Mouse (Mus musculus) embryo, embryonic 10 days (tissue): ENCODE measurements around the gene Ecsit.

Experiments
- DNase-seq: peaks from one replicate; pipeline ENCODE4 v3.0.0-alpha.2; 2015; ENCODE audit warnings: low spot score

Ecsit gene

DNA sequence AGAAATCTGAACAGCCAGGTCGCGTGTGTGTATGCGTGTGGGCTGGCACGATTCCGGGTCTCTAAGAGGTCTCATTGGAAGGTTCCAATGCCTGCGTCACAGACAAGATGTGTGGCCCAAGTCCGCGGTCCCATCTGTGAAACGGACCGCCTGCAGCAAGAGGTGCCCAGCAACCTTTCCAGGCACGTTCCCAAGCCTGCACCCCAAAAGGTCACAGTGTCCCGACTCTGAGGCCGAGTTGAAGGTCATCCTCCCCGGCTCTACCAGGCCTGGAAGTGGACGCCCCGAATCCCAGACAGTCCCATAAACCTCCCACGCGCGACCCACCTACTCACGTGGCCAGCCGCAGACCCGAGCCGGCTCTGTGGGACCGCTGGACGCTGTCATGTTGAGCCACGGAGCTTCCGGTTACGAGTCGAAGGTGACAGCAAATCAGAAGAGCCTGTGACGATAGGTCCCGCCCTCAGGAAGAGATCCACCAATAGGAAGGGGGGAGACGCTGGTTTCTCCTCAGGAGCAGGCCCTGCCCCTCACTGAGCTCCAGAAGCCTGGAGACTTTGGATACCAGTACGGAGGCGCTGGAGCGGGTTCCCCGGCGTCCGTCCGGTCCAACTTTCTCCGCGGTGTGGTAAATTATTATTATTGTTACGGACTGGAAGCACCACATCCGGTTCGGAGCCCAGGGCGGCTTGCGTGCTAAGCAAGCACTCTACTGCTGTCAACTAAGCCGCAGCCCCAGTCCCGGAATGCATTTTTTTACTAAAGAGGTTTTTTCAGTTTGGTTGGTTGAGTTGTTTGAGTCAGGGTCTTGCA, at the start of gene Ecsit:
Gene Ecsit (minus strand): TSS at position 417 of the 813 bp plus-strand sequence.
- peak; percentile 97 for DNase-seq

DNA sequence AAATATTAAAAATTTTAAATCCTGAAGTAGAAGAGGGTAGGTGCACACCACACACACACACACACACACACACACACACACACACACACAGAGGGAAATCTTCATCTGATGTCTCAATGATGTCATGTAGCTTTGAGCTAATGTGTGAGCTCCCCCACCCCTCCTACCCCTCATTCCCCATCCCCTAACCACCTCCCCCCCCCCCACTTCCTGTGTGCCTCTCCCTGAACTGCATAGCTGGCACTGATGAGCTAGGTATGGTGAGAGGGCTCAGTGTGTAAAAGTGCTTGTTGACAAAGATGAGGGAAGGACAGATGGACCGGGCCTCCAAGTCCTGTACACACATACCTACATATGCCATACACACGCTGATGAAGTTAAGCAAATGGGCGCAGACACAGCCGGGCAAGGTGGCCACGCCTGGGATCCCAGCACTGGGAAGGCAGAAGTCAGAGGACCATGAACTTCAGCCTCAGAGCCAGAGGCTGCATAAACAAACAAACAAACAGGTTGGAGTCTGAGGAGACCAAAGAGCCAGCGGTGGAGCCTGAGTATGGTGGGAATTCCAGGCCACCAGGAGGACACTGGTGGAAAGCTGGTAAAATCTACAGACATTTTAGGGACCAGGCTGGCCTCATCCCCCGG, 49.1 kb upstream of the Ecsit start:
- no peak for DNase-seq

DNA sequence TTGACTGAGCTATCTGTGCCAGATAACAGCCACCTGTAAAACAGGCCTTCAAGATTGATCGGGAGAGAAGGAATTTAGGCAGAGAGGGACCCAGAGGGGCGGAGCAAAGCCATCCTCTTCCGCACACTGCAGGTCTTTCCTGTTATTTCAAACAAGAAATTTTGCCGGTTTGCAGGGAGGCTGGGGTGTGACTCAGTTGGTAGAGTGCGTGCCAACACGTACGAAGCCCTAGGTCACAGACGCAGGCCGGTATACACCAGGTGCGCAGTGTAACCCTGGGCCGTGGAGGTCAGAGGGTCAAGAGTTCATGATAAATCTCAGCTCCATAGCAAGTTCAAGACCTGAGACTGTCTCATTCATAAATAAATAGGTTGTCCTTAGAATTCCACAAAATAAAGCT, 47.0 kb upstream of the Ecsit start:
- DNase-seq: no peak

DNA sequence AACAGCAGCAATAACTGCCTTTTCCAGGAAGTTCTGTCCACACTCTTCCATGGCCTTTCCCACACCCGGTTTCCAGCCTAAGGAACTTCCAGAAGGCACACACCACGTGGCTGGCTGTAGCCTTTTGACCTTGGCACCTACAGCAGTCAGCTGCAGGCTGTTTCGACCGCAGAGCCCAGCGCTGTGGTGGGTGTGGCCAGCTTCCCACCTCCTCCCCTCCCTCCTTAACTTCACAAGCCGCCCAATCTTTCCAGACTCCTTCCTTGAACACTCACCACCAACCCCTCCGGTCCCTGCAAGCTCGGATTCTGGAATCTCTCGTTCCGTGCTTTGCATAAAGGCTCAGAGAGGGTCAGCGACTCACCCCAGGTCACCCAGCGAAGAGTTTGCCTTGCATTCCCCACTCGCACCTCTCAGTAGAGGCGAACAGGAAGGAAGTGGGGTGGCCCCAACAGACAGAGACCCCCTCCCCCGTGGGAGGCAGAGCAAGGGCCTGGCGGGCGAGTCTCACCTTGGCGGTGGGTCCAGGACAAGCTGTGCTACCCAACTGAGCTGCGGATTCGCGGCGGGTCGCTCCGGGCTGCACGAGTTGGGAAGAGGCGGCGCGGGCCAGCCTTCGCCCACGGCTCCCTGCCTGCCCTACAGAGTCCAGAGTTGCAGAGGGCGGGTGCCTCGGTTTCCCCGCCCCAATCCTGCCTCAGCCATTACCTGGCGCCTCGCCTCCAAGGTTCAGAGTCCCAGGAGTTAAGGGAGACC, 46.2 kb upstream of the Ecsit start:
- DNase-seq: peak; percentile 73

DNA sequence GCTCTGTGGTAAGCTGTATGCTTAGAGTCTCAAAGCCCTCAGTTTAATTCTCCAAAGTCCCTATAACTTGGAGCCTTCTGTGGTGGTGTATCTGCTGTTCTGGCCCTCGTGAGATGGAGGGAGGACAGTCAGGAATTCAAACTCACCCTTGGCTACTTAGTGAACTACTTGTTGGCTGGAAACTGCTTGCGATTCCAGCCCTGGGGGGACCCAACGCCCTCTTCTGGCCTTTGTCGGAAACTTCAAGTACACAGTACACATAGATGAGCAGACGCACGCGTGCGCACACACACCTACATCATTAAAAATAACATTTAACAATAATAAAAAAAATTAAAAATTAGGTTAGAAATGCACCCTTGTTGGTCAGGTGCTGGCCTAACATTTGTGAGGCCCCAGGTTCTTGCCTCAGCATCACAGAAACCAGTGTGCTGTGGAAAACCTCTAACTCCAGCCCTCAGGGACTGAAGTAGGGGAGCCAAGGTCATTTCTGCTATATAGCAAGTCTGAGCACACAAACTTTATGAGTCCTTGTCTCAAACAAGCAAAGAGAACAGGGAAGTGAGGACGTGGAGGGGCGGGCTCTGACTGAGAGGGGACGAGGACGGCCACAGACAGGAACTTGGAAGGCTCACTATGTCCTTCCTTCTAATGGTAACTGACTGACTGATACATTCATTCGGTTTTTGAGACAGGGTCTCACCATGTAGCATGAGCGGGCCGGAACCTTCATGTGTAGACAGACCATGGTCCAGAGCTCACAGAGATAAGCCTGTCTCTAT, 40.2 kb upstream of the Ecsit start:
- DNase-seq: no peak

DNA sequence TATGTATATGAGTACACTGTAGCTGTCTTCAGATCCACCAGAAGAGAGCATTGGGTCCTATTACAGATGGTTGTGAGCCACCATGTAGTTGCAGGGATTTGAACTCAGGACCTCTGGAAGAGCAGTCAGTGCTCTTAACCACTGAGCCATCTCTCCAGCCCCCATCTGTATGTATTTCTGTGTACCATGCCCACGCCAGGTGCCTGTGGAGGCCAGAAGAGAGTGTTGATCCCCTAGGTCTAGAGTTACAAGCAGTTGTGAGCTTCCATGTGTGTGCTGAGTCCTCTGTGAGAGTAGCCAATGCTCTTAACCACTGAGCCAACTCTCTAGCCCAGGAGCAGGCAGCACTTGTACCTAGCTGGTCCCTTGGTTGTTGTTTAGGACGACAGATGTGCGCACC, 38.9 kb upstream of the Ecsit start:
- no peak for DNase-seq

DNA sequence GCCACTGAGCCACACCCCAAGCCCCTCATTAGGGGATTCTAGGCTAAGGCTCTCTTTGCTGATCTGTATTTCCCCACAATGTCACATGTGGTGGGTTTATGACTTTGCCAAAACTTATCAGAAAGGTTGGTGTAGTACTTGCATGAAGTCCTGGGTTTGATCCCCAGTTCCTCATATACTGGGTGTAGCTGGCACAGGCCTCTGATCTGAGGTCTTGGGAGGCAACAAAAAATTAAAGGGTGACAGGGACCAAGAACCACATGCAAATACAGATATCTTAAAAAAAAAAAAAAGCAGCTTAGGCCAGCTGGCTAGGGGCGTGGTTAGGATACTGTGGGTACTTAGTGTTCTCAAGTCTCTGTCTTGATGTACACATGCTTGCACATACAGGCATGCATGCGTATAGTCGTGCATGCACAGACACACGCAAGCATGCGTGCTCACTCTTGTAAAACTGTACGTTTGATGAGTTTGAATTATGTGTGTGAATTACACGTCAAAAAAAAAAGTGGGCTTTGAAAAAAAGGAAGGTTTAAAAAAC, 37.9 kb upstream of the Ecsit start:
- no peak for DNase-seq

DNA sequence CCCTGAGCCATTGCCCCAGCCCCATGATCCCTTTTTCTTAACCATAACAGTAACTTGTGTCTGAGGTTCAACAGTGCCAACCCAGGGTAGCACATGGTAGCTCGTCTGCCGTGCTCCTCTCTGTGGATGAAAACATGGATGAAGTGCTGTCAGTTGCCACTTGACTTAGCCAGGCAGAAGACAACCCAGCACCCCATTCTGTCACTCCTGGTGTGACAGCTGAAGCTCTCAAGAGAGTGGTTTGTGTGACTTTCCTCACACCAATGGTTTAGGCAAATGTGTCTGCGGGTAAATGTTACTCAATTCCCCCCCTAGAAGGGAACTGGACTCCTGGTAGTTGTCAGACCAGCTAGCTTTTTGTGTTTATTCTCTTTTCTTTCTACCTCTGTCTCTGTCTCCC, 36.8 kb upstream of the Ecsit start:
- DNase-seq: no peak

DNA sequence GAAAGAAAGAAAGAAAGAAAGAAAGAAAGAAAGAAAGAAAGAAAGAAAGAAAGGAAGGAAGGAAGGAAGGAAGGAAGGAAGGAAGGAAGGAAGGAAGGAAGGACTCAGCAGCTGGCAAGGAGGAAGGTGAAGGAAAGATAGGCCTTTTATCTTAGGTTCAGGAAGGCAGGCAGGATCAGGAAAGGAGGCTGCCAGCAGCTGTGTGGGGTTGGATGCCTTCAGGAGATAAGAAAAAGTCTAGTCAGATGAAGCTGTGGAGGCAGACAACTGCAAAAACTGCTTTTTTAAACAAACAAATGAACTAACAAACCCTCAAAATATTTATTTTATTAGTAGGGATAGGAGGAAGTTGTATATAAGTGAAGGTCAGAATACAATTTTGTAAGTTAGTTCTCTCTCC, 36.3 kb upstream of the Ecsit start:
- no peak for DNase-seq

DNA sequence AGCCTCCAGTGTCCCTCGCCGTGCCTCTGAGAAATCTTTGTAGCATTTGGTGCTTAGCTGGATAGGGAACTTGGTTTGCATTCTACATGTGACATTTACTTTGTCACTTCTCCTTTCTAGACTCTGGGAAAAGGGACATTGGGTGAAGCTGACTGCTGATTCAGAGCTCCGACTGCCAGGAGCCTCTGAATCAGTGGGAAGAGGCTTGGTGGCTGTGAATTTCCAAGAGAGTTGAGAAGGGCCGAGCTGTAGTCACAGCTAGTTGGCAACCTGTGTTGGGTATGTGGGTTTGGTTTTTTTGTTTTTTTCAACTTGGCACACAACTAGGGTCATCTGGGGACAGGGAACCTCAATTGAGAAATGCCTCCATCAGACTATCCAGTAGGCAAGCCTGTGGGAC, 34.3 kb upstream of the Ecsit start:
- no peak for DNase-seq

DNA sequence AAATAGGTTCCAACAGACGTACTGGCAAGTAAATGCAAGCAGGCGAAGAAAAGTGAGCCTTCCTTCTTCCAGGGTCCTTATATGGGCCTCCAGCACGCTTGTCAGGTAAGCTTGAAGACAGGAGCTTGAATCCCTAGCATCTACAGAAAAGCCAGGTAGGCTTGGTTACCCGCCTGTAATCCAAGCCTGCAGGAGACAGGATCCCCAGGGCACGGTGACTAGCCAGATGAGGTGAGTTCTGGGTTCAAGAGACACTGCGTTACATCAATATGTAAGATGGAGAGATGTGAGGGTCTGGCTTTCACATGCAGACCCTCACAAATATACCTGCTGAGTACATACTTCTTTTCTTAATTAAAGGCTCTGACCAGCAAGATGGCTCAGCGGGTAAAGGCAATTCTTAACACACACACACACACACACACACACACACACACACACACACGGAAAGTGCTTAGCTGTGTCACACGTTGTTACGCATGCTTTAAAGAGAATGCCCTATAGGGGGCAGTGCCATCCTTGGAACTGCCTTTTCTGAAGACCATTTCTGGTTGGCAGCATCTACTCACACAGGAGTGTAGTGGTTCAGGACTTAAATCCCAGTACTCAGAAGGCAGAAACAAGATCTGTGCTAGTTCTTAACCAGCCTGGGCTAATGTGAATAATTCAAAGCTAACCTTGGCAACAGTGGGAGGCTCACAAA, 32.7 kb upstream of the Ecsit start:
- peak; percentile 76 for DNase-seq

DNA sequence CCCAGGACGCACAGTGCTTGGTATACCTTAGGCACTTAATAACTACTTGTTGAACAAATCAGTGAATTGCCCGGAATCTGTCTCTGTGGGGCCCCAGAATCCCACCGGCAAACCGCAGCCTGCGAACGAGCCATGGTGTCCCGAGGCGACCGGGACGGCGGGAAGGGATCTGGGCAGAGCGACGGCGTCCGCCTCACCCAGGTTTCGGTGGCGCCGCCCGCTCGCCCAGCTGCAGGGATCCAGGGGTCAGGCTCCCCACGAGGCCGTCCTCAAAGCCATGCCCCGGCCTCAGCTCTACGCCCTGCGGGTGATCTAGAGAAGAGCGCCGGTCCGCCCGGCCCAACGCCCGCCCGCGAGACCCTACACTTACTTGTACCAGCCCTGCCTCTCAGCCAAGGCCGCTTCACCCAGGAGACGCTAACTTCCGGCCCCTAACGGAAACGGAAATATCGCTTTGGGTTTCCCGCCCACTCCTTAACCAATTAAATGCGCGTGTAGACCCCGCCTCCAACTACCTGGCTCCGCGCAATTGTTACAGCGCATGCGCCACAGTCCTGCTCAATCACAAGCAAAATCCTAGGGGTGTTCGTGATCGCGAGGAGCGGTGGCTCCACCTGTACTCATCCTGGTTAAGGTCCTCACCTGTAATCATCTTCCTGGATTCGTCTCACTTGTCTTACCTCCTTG, 31.6 kb upstream of the Ecsit start, which contains the start of gene Elof1:
Gene Elof1 (minus strand): TSS at position 433 of the 687 bp plus-strand sequence.
- peak; percentile 99 for DNase-seq

DNA sequence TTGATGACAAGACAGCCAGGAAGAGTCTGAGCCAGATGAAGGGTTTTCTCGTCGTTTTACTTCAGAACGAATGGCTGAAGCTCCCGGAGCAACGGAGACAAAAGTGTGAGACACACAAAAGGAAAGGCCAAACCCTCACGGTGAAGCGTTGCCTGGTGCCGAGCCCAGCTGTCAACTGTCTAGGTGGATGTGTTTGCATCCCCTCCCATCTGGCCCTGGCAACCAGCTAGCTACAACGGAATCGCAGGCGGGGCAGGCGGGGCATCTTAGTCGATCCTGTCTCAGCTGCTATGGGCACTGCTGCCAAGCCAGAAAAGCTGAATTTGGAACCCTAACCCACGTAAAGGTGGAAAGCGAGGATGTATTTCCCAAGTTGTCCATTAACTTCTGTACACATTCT, 30.8 kb upstream of the Ecsit start:
- DNase-seq: peak; percentile 38

DNA sequence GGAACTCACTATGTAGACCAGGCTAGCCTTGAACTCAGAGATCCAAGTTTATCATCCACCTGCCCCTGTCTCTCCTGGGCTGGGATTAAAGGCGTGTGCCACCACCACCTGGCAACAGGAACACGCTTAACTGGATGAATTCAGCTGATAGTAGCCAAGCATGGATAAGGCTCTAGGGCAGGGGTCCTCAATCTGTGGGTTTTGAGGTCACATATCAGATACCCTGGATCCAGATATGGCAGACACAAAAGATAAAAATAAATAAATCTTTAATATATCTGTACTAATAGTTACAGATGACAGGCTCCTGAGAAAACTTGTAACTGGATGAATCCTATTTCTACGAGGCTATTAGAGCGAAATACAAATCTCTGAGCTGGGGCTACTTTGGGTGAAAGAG, 30.4 kb upstream of the Ecsit start:
- DNase-seq: no peak

DNA sequence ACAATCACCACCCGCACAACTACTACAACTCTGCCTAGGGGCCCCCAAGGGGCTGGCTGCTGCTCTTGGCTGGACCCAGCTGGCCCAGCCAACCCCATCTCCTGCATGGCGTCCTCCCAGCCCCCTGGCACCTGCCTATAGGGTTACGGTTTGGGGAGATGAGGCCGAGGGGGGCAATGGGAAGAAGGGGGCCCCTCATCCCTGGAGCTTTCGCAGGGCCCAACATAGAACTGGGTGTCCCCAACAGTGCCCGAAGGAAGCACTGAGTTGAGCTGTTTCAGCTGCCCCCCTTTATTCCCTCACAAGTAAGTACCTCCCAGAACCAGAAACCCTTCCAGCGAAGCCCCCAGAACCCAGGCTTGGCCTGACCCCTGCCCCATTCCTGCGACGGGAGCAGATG, 23.0 kb upstream of the Ecsit start:
- DNase-seq: no peak

DNA sequence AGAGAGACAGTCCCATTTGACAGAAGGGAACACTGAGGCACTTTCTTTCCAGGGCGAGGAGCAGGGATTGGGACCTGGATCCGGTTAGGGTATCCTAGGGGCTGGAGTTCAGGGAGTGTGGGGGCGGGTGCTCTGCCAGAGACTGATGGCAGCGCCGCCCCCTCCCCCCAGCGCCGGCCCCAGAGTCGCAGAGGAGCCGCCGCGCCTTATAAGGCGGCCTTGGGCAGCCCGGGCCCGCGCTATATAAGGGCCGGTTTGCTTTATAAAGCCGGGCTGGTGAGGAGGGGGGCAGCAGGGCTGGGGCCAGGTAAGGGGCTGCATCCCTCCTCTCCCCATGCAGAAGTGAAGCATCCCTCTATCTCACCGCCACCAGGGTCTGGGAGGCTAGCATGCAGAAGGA, 14.7 kb upstream of the Ecsit start:
- DNase-seq: no peak

DNA sequence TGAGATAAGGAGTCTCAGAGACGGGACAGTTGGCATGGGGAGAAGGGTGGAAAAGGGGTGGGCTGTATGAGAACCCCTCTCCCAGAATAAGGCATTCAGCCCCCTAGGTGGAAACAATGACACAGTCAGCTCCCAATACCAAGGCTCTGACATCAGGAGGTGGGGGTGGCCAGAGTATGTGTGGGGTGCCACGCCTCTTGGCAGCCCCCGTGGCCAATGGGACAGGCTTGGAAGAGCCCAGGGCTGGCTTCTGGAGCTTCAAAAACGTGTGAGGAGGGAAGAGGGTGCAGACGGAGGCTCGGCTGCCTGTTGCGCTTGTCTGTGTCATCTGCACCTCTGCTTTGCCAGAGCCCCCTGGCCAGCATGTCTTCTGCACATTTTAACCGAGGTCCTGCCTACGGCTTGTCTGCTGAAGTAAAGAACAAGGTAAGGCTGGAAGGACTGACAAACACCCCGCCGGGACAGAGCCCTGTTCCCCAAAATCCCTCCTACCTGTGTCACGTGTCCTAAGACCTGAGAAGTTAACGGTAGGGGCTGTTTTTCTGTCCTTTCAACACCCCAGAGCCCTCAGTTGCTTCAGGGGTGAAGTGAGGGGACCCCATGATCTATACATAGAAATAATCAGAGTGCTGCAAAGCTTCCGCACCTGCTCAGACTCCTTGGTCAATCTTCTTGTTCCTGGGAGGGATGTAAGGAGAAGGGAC, 13.9 kb upstream of the Ecsit start, which contains the start of gene Cnn1:
Gene Cnn1 (plus strand): TSS at position 224 of the 704 bp plus-strand sequence.
- DNase-seq: peak; percentile 13

DNA sequence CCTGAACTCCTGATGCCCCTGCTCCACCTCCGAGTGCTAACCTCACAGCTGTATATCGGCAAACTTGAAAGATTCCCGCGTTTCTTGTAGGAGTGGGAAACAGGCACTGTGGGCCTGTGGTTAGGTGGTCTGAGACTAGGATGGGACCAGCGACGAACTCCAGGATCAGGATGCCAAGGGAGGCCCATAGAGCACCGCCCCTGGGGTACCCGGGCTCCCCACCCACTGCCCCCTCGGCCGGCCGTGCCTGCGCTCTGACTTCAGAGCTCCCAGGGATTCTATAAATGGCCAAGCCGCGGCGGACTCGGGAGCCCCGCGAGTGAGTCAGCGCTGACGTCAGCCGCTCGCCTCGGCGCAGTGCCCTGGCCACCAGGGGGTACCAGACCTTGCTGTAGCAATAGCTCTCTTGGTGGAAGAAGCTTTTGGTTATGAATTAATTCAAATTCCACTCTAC, 10.6 kb upstream of the Ecsit start:
- peak; percentile 90 for DNase-seq

DNA sequence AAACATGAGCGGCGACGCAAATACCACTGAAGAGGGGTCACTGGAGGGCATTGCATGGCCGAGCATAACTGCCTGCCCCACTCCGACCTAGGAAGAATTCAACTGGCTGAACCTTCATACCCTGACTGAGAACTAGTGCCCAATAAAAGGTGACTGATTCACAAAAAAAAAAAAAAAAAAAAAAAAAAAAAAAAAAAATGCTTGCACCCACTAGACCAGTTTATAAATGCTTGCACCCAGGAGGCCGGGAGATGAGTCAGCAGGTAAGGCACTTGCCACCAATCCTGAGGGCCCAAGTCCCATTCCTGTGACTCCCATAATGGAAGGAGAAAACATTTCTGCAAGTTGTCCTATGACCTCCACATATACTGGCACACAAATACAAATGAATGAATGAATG, 7.5 kb upstream of the Ecsit start:
- no peak for DNase-seq

DNA sequence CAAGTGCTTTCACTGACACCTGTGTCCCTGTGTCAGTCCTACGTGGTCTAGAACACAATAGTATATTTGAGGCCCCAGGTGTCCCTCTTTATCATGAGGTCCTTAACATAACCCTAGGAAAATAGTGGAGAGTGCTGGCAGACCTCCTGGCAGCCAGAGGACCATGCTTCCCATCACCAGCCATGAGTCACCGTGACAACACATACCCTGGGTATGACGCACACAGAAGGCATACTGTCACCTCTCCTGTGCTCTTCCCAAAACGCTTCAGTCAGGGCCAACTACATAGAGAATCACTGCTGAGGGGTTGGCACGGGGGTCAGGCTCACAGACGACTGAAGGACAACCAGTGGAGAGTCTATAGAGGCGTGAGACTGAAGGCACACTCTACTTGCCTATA, 4.7 kb upstream of the Ecsit start:
- DNase-seq: no peak
